Mouse (Mus musculus) lung, postnatal 36 days (tissue): ENCODE results near the gene Kir3dl2.
"Not testable (repeated sequence)": the region's sequence is repeated elsewhere in the genome, so short reads cannot be mapped to it uniquely, and the experiment has no call there.

ENCODE experiments used
- DNase-seq: peaks from one replicate; pipeline ENCODE4 v3.0.0; 2022; ENCODE audit warnings: mixed read lengths

Kir3dl2 gene

DNA sequence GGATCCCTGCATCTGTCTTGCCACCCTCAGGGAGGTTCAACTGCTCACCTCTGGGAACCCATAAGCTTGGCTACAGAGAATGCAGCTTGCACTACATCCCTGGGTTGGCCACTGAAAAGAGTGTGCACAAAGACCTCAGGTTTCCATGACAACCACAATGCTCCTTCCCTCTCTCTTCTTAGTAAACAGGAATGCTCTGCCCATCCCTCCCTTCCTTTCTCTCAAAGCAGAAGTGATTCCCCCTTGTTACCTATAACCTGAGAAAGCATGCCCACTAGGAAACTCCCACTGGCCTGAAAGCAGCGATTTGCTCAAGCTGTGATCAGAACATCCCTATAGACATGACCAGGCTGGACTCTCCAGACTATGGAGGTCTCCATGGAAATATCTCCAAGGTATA, at the start of gene Kir3dl2:
Gene Kir3dl2 (minus strand): TSS at position 101 of the 400 bp plus-strand sequence.
- not testable (repeated sequence) for DNase-seq

DNA sequence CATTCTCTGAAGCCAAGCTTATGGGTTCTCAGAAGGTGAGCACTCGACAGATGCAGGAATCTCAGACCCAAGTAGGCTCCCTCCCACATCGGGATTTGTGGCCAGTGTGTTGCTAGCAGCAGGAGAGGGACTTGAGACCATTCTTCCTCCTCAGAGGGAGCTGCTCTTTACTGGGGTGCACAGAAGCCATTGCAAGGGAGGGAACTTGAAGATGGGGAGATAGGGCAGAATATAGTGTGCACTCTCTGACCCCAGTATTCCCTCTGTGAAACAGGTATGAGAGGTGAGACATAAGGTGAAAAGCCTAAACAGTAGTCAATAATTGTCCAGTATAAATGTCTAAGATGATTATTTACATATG, 47.0 kb upstream of the Kir3dl2 start:
- no peak for DNase-seq

DNA sequence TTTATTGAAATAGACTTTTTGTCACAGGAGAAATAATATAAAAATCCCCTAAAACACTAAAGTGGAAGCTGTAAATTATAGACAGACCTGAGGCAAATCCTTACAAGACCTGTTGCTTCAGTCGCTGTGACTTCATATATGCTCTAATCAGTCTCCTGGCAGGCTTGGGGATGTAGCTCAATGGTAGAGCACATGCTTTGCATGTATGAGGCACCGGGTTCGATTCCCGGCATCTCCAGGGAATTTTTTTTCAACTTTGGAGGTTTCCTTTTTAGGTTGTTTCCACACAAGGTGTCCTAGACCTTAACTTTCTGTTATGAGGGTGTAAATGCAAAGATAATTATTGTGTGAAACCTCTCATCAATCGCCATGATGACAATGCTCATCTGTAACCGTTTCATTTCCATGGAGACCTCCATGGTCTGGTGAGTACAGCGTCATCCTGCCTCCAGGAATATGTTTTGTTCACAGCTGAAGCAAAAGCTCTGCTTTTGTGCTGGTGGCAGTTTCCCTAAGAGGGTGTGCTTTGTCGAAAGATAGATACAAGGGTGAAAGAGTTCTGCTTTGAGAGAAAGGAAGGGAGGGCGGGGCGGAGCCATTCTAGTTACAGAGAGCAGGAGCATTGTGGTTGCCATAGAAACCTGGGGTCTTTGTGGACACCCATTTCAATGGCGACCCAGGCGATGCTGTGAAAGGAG, 46.5 kb upstream of the Kir3dl2 start, which contains the start of gene Tceal3:
Gene Tceal3 (plus strand): TSS at position 644 of the 698 bp plus-strand sequence.
- no peak for DNase-seq

DNA sequence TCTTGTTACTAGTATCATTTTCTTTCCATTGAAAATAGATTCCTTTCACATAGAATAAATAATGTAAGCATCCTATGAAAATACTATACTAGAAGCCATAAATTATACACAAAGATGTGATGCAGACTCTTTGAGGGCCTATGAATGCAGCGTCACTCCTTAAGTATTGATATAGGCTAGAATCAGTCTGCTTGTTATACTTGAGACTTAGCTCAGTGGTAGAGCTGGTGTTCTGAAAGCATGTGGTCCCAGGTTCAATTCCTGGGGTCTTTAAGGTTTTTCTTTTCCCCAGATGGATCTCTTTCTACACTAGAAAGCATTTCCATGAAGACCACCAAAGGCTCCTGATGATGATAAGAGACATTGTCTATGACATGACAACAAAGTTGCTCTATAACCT, 40.8 kb upstream of the Kir3dl2 start:
- no peak for DNase-seq

DNA sequence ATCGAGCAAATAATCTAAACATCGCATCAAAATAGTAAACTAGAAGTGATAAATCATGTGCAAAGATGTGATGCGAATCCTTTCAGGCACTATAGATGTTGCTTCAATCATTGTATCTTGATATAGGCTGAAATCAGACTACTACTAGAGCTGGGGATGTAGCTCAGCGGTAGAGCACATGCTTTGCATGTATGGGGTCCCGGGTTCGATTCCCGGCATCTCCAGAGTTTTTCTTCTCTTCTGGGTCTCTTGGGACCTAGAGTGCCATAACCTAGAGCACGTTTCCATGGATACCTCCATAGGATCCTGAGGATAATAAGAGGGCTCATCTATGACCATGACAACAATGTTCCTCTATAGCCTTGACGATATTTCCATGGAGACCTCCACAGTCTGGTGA, 25.2 kb upstream of the Kir3dl2 start:
- DNase-seq: not testable (repeated sequence)

DNA sequence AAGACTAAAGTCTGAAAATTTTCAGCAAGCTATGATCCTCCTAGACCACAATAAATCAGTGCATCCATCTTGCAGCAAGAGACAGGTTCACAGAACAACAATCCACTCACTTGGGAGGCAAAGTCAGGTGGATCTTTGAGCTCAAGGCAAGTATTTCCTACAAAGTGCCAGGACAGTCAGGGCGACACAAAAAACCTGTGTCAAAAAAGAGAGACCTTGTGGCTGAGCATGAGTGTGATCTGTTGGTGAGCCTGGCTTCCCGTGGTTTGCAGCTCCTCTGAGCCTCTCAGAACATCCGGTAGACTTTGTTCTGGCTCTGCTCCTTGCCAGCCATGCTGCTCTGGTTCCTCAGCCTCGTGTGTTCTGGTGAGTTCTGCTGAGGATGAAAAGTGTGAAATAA, 26.2 kb downstream of the Kir3dl2 start, which contains the start of gene Kir3dl1:
Gene Kir3dl1 (plus strand): TSS at position 301 of the 400 bp plus-strand sequence.
- DNase-seq: not testable (repeated sequence)
